Mouse (Mus musculus) C2C12 (cell line): ENCODE data around the gene Cdk17.

Source experiments
- CEBPB ChIP-seq: IDR thresholded peaks from one replicate; pipeline ENCODE4 v1.6.1; 2011; ENCODE audit warnings: low read depth, mild to moderate bottlenecking, control low read depth, moderate library complexity
- CTCF ChIP-seq: IDR thresholded peaks from one replicate; pipeline ENCODE4 v1.5.1; 2011; ENCODE audit not compliant: control insufficient read depth, insufficient read depth, insufficient read length
- MYOD1 ChIP-seq: IDR thresholded peaks from one replicate; pipeline ENCODE4 v1.6.1; 2011; ENCODE audit warnings: low read depth; ENCODE audit not compliant: control insufficient read depth, insufficient read length
- USF1 ChIP-seq: IDR thresholded peaks from one replicate; pipeline ENCODE4 v1.6.1; 2011; ENCODE audit warnings: low read depth, mild to moderate bottlenecking, control low read depth, moderate library complexity

- no peak for TF ChIP-seq CTCF
- TF ChIP-seq CEBPB, result no peak
- no peak for TF ChIP-seq USF1
- TF ChIP-seq MYOD1, result no peak
Observed at GRCm38 (mm10) chr10:93121262-93121860, 39.3 kb upstream of the Cdk17 start.
